Mouse (Mus musculus) MEL (cell line): Measurements from ENCODE around the gene Pdlim4.

Source experiments
- GATA1 ChIP-seq: IDR thresholded peaks from 2 replicates; pipeline ENCODE4 v1.6.1; 2011; ENCODE audit warnings: low read depth, low read length, improper control_type of control experiment
- MAZ ChIP-seq: IDR thresholded peaks from 2 replicates; pipeline ENCODE4 v1.6.1; 2012; ENCODE audit warnings: low read depth, mild to moderate bottlenecking, inconsistent platforms, low read length, improper control_type of control experiment

GRCm38 (mm10) chr11:54027131-54028043, 41.4 kb downstream of the Pdlim4 start:
- TF ChIP-seq MAZ, result no peak
- TF ChIP-seq GATA1, result no peak
